Mouse (Mus musculus) hindbrain, embryonic 14.5 days (tissue): Measurements from ENCODE around the gene Pla2g16. TPM values are rescaled to one million over a fixed set of nuclear protein-coding genes. Genes with fewer than 3 reads are reported as not detected.
A peak's percentile ranks its signal among the peaks of the same experiment; 100 is the strongest.

ENCODE experiments used
- ATAC-seq: fragments of 200-750 bp; cut with Nextera tagmentation; 2 replicates; pipeline ENCODE4 v1.8.0; 2017; ENCODE audit warnings: moderate number of reproducible peaks, mild to moderate bottlenecking, moderate TSS enrichment, moderate library complexity; ENCODE audit not compliant: low FRiP score
- DNase-seq: peaks from one replicate; pipeline ENCODE4 v3.0.0-alpha.2; 2015; ENCODE audit warnings: low spot score
- H3K27ac ChIP-seq: fragments of 300-500 bp; sonication (generic); 2 replicates; pipeline ENCODE4 v1.5.1; 2014; ENCODE audit warnings: mild to moderate bottlenecking, moderate library complexity
- H3K27me3 ChIP-seq: fragments of 300-500 bp; sonication (generic); 2 replicates; pipeline ENCODE4 v1.6.1; 2014; ENCODE audit warnings: mild to moderate bottlenecking, low read length, mixed read lengths; ENCODE audit not compliant: control insufficient read depth, insufficient read depth
- H3K36me3 ChIP-seq: fragments of 300-500 bp; sonication (generic); replicated peaks from 2 replicates; pipeline ENCODE4 v1.6.1; 2014; ENCODE audit not compliant: control insufficient read depth, insufficient read depth
- H3K4me1 ChIP-seq: fragments of 300-500 bp; sonication (generic); replicated peaks from 2 replicates; pipeline ENCODE4 v1.6.1; 2014; ENCODE audit warnings: antibody characterized with exemption, low read length, mixed read lengths; ENCODE audit not compliant: control insufficient read depth, insufficient read depth
- H3K4me2 ChIP-seq: fragments of 300-500 bp; sonication (generic); replicated peaks from 2 replicates; pipeline ENCODE4 v1.6.1; 2014; ENCODE audit warnings: mild to moderate bottlenecking, moderate library complexity
- H3K4me3 ChIP-seq: fragments of 300-500 bp; sonication (generic); replicated peaks from 2 replicates; pipeline ENCODE4 v1.5.1; 2014; ENCODE audit warnings: mild to moderate bottlenecking, low read length
- H3K9ac ChIP-seq: fragments of 300-500 bp; sonication (generic); 2 replicates; pipeline ENCODE4 v1.6.1; 2014
- H3K9me3 ChIP-seq: fragments of 300-500 bp; sonication (generic); 2 replicates; pipeline ENCODE4 v1.6.1; 2016; ENCODE audit warnings: low read length; ENCODE audit not compliant: control insufficient read depth
- WGBS: fragments of 180-500 bp; shearing (Covaris S2); extraction: QIAGEN DNeasy Blood & Tissue Kit; methylation state at CpG from one replicate; pipeline ENCODE4 v1.1.7; 2014; 5-methylcytosine and 5-hydroxymethylcytosine counted together
- polyA plus RNA-seq: library from polyadenylated mRNA; unstranded; fragments of >200 nt; fragmentation: Nextera tagmentation; extraction: Ambion mirVana; gene quantifications from 2 replicates; pipeline ENCODE4 v1.2.1, GENCODE M21; 2014

Pla2g16 gene
- polyA plus RNA-seq, 1 experiment from 2014 or later = 5.3 TPM

GRCm38 (mm10) chr19:7616231-7616930, 59.1 kb downstream of the Pla2g16 start:
- no peak overlapping the region for H3K9ac ChIP-seq
- DNase-seq (no peak), ATAC-seq (no peak)
- no peak overlapping the region for H3K4me2 ChIP-seq
- H3K27ac ChIP-seq = no peak overlapping the region
- peaks cover 23% of the 10 kb centered on the region for H3K27me3 ChIP-seq
- no peaks in the 10 kb centered on the region; the same call in 1 of the 2 replicates for H3K4me1 ChIP-seq
- no peaks in the 10 kb centered on the region for H3K9me3 ChIP-seq
- no peaks in the 10 kb centered on the region for H3K36me3 ChIP-seq
- H3K4me3 ChIP-seq = no peak overlapping the region
- 77% methylated on average over 5 of the region's 5 CpGs for WGBS

DNA sequence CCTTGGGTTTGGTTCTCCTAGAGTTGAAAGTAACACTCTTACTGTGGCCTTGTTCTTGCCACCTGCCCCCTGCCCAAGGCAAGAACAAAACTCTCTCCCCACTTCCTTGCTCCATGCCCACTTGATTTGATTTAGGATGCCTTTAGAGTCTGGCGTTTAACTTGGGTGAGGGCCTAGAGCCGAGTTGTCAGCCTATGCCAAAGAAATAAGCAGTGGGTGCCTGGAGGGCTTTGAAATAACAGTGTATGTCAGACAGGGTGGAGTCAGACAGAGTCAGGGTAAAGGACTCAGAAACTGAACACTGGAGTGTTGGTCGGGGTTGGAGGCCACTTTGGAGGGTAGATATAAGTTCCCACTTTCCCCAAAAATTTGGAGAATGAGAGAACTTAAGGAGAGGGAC, 59.8 kb downstream of the Pla2g16 start:
- peaks cover 16% of the 10 kb centered on the region for H3K27me3 ChIP-seq
- H3K9ac ChIP-seq = no peak overlapping the region
- 62% methylated on average over 3 of the region's 3 CpGs for WGBS
- H3K4me2 ChIP-seq = no peak overlapping the region
- H3K27ac ChIP-seq = no peak overlapping the region
- DNase-seq (no peak), ATAC-seq (no peak)
- H3K9me3 ChIP-seq = no peaks in the 10 kb centered on the region
- no peaks in the 10 kb centered on the region for H3K36me3 ChIP-seq
- H3K4me1 ChIP-seq = no peaks in the 10 kb centered on the region; the same call in 1 of the 2 replicates
- H3K4me3 ChIP-seq = no peak overlapping the region

- DNase-seq (peak; percentile 85), ATAC-seq (no peak; the same call in 1 of the 2 replicates)
- Histone ChIP-seq H3K36me3 (no peaks in the 10 kb centered on the region), H3K4me2 (no peak overlapping the region), H3K27me3 (peaks cover 10% of the 10 kb centered on the region), H3K4me1 (no peaks in the 10 kb centered on the region), H3K9me3 (no peaks in the 10 kb centered on the region), H3K9ac (no peak overlapping the region), H3K4me3 (no peak overlapping the region), H3K27ac (no peak overlapping the region)
- WGBS = 47% methylated on average over 7 of the region's 7 CpGs
Observed at GRCm38 (mm10) chr19:7617696-7618095, 60.4 kb downstream of the Pla2g16 start.

- Histone ChIP-seq H3K9ac (no peak overlapping the region), H3K27ac (no peak overlapping the region), H3K27me3 (no peaks in the 10 kb centered on the region), H3K4me2 (no peak overlapping the region), H3K4me3 (no peak overlapping the region), H3K36me3 (no peaks in the 10 kb centered on the region), H3K9me3 (no peaks in the 10 kb centered on the region), H3K4me1 (no peaks in the 10 kb centered on the region)
- no peak for ATAC-seq
- DNase-seq = no peak
Observed at GRCm38 (mm10) chr19:7633021-7633420, 75.8 kb downstream of the Pla2g16 start.

- no peaks in the 10 kb centered on the region for H3K4me1 ChIP-seq
- ATAC-seq = no peak
- 80% methylated on average over 1 of the region's 1 CpGs for WGBS
Observed at GRCm38 (mm10) chr19:7633786-7634185, 76.5 kb downstream of the Pla2g16 start.

More at GRCm38 (mm10) chr19:7633786-7634185, 76.5 kb downstream of the Pla2g16 start:
- Histone ChIP-seq H3K36me3 (no peaks in the 10 kb centered on the region), H3K4me3 (no peak overlapping the region), H3K4me2 (no peak overlapping the region), H3K9ac (no peak overlapping the region), H3K27me3 (no peaks in the 10 kb centered on the region), H3K9me3 (no peaks in the 10 kb centered on the region), H3K27ac (no peak overlapping the region)
- DNase-seq = no peak

Other genes with a start within 250 kb of the Pla2g16 start
- 50.7 and 57.6 TPM in 2 replicates for gene Mark2, start 215.6 kb upstream of the Pla2g16 start, polyA plus RNA-seq
- 21.8 and 25.8 TPM in 2 replicates for gene Spindoc, start 174.5 kb upstream of the Pla2g16 start, polyA plus RNA-seq
- 15.4 and 16.3 TPM in 2 replicates for gene 2700081O15Rik, start 139.8 kb upstream of the Pla2g16 start, polyA plus RNA-seq
- 549 and 625 TPM in 2 replicates for gene Rtn3, start 74.2 kb upstream of the Pla2g16 start, polyA plus RNA-seq
- gene Atl3, start 63.4 kb upstream of the Pla2g16 start, polyA plus RNA-seq = 7.0 TPM in 2 replicates
- gene Lgals12, start 49.7 kb downstream of the Pla2g16 start, polyA plus RNA-seq = 0.18 and 0.40 TPM in 2 replicates
- gene Hrasls5, start 55.1 kb downstream of the Pla2g16 start, polyA plus RNA-seq = not detected in 2 replicates
- 0.20 and 0.79 TPM in 2 replicates for gene Slc22a19, start 153.9 kb downstream of the Pla2g16 start, polyA plus RNA-seq
- not detected in 2 replicates for gene Slc22a26, start 245.2 kb downstream of the Pla2g16 start, polyA plus RNA-seq